Mouse (Mus musculus) embryonic fibroblast, embryonic 13.5 days (primary cell): ENCODE data around the gene Mapk7. TPM values are rescaled to one million over a fixed set of nuclear protein-coding genes. Genes with fewer than 3 reads are reported as not detected.
A peak's percentile ranks its signal among the peaks of the same experiment; 100 is the strongest.

ENCODE experiments used
- H3K27ac ChIP-seq: 2 replicates; pipeline ENCODE4 v1.5.1; 2012; ENCODE audit warnings: low read length, control low read depth, inconsistent platforms; ENCODE audit not compliant: insufficient read depth
- H3K4me1 ChIP-seq: 2 replicates; pipeline ENCODE4 v1.6.1; 2011; ENCODE audit warnings: low read length; ENCODE audit not compliant: control insufficient read depth, insufficient read depth
- H3K4me3 ChIP-seq: 2 replicates; pipeline ENCODE4 v1.5.1; 2011; ENCODE audit warnings: mild to moderate bottlenecking, control low read depth, low read length; ENCODE audit not compliant: insufficient read depth
- CTCF ChIP-seq: IDR thresholded peaks from 2 replicates; pipeline ENCODE4 v1.5.1; 2011; ENCODE audit warnings: mild to moderate bottlenecking, control low read depth, low read length, moderate library complexity, borderline replicate concordance; ENCODE audit not compliant: insufficient read depth
- POLR2A ChIP-seq: IDR thresholded peaks from 2 replicates; pipeline ENCODE4 v1.6.1; 2011; ENCODE audit warnings: low read depth, mild to moderate bottlenecking, control low read depth, low read length, moderate library complexity
- polyA plus RNA-seq: library from polyadenylated mRNA; stranded (reverse); fragments of >200 nt; gene quantifications from 2 replicates; pipeline ENCODE4 v1.2.4, GENCODE M21; 2011; ENCODE audit warnings: low read depth; ENCODE audit not compliant: missing spikeins, insufficient read length

Mapk7 gene
- polyA plus RNA-seq, 1 experiment, result 35.6 TPM

DNA sequence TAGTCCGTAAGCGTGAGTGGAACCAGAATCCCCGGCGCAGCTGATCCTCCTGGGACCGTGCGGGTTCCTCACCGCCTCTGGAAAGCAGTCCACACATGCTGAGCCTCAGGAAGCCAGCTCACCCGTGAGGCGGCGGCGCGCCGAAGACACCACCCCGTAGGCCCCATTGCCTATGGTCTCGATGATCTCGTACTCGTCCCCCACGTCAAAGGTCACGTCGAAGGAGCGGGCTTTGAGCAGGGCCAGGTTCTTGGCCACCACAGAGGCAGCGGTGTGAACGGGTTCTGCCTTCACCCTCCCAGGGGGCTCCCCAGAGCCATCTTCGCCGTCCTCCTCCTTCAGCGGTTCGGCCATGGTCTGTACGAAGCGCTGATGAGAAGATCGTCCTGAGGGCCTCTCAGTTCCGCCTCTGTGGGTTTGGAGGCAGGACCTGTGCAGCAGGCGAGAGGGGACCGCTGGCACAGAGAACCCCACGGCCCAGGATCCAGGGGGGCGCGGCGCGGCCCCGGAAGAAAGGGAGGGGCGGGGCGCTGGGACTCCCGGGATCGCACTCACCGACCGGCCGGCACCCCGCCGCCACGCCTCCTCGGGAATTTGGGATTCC lies 579 bp downstream of the Mapk7 start:
- H3K4me1 ChIP-seq, result no peaks in the 10 kb centered on the region
- peak; percentile 34; the same call in 1 of the 2 replicates for TF ChIP-seq POLR2A
- no peak for TF ChIP-seq CTCF
- peak overlapping the region; percentile 76 for H3K27ac ChIP-seq
- H3K4me3 ChIP-seq, result peak overlapping the region; percentile 85

GRCm38 (mm10) chr11:61492749-61493401 lies 1.3 kb downstream of the Mapk7 start:
- no peak for TF ChIP-seq POLR2A
- TF ChIP-seq CTCF, result no peak
- no peaks in the 10 kb centered on the region for H3K4me1 ChIP-seq
- H3K27ac ChIP-seq, result no peak overlapping the region
- peak overlapping the region; percentile 85 for H3K4me3 ChIP-seq

- TF ChIP-seq CTCF (no peak), POLR2A (peak; percentile 2; the same call in 1 of the 2 replicates)
- no peaks in the 10 kb centered on the region for H3K4me1 ChIP-seq
- H3K4me3 ChIP-seq, result no peak overlapping the region
- H3K27ac ChIP-seq, result no peak overlapping the region
These were observed 3.2 kb downstream of the Mapk7 start for GRCm38 (mm10) chr11:61490944-61491520.

DNA sequence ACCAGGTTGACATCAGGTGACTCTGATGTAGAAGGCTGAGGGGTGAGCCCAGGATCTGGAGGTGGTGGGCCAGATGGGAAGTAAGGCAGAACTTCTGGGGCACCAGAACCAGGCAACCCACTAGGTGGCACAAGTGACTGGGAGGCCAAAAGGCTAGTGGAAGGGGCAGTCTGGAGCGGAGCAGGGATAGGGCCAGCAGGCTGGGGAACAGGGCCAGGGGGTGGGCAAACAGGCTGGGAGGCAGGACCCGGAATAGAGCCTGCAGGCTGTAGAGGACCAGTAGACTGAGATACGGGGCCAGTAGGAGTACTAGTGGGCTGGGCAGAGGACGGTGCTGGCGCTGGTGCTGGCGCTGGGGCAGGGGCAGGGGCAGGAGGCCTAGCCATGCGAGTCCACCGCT lies 4.3 kb downstream of the Mapk7 start:
- no peak overlapping the region for H3K27ac ChIP-seq
- TF ChIP-seq POLR2A, result no peak
- TF ChIP-seq CTCF, result no peak
- H3K4me1 ChIP-seq, result no peaks in the 10 kb centered on the region
- H3K4me3 ChIP-seq, result no peak overlapping the region

GRCm38 (mm10) chr11:61489085-61489484 lies 5.1 kb downstream of the Mapk7 start:
- Histone ChIP-seq H3K4me3 (no peak overlapping the region), H3K4me1 (peaks cover 2% of the 10 kb centered on the region; the same call in 1 of the 2 replicates), H3K27ac (no peak overlapping the region)
- TF ChIP-seq CTCF (no peak), POLR2A (peak; percentile 47)

- Histone ChIP-seq H3K4me1 (peaks cover 2% of the 10 kb centered on the region; the same call in 1 of the 2 replicates), H3K4me3 (no peak overlapping the region), H3K27ac (no peak overlapping the region)
- TF ChIP-seq POLR2A, result peak; percentile 35; the same call in 1 of the 2 replicates
- TF ChIP-seq CTCF, result no peak
These were observed 6.3 kb downstream of the Mapk7 start for GRCm38 (mm10) chr11:61487936-61488335.

DNA sequence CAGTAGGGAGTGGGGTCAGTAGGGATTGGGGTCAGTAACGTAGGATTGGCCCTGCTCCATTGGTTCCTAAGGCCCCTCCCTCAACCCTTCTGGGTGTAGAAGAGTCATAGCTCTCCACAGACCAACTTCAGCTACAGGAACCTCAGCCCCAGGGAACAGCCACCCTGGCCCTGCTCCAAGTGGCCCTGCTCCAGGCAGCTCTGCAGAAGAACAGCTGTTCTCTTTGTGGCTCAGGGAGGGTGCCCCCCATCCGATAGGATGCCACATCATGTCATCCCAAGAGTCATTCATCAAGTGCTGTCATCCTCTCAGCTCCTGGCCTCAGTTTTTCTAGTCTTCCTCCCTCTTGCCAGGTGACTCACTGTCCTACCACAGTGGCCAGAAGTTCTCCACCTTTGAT lies 6.8 kb downstream of the Mapk7 start:
- no peak for TF ChIP-seq CTCF
- TF ChIP-seq POLR2A, result 0 out of 2 replicates have a peak, but pooled peaks have one; percentile 8
- Histone ChIP-seq H3K27ac (no peak overlapping the region), H3K4me1 (peaks cover 2% of the 10 kb centered on the region; the same call in 1 of the 2 replicates), H3K4me3 (no peak overlapping the region)

- Histone ChIP-seq H3K4me1 (peaks cover 2% of the 10 kb centered on the region; the same call in 1 of the 2 replicates), H3K27ac (peak overlapping the region; percentile 82), H3K4me3 (peak overlapping the region; percentile 38)
- TF ChIP-seq POLR2A, result no peak
These were observed 7.6 kb downstream of the Mapk7 start for GRCm38 (mm10) chr11:61486458-61487219.
